Mouse (Mus musculus): Measurements from ENCODE around the gene a. TPM values are rescaled to one million over a fixed set of nuclear protein-coding genes. Genes with fewer than 3 reads are reported as not detected.

a gene
- polyA plus RNA-seq, 1 experiment from 2014 or later, result not detected

DNA sequence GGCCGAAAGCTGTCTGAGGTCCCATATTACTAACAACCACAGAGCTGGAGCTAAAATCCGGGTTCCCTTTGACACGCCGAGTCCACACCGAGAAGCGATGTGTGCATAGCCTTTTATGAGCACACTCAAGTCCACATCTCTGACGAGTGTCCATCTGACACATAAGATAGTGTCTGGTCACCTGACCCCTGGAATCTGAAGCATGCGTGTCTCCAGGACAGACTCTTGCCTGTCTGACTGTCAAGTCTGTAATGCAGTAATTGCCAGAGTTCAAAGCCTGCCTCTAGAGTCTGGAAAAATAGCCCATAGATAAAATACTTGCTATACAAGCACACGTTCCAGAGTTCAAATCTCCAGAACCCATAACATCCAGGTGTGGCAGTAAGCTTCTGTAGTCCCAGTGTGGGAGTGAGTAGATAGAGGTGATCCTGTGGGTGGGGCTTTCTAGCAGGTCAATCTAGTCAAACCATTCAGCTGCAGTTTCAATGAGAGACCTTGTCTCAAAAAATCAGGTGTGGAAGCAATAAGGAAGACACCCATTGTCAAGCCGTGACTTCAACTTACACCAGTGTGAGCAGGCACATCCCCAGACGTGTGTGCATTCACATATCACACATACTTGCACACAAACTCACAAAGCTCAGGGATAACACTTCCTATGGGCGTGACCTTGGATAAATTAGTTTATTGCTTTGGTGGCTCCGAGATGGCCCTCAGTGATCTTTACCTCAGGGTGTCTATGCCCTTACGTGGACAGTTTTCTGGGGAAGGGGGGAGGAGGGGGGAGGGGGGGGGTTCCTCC, 309.0 kb downstream of the a start:
- H3K4me2 ChIP-seq (ENCODE audit: low read length), result no peak overlapping the region
- no peak overlapping the region for H3K9ac ChIP-seq (ENCODE audit: low read length)
- 58% methylated on average over 14 of the region's 14 CpGs for WGBS
- H3K4me3 ChIP-seq (ENCODE audit: control insufficient read depth in 1 of 2, insufficient read depth in 1 of 2, low read depth in 1 of 2, low read length in 2 of 2), result no peak overlapping the region
- no peak for ATAC-seq (ENCODE audit: insufficient number of reproducible peaks, insufficient read depth, low FRiP score, low read depth)
- no peaks in the 10 kb centered on the region for H3K27me3 ChIP-seq (ENCODE audit: control insufficient read depth, insufficient read depth, low read length)
- no peak overlapping the region; a peak in 1 of 4 replicates for H3K27ac ChIP-seq (replicated peaks in 1 of 2; ENCODE audit: control insufficient read depth in 1 of 2, insufficient read depth in 1 of 2, low read depth in 2 of 2, low read length in 2 of 2)
- no peaks in the 10 kb centered on the region for H3K9me3 ChIP-seq (ENCODE audit: control insufficient read depth, low read length)
- peaks cover 6 to 11% of the 10 kb centered on the region in 2 experiments; a peak in 3 of 4 replicates for H3K4me1 ChIP-seq (ENCODE audit: control insufficient read depth in 2 of 2, insufficient read depth in 2 of 2, low read length in 2 of 2)
- no peaks in the 10 kb centered on the region for H3K36me3 ChIP-seq (ENCODE audit: control insufficient read depth, insufficient read depth, low read length)

Other genes starting within 250 kb of the a start
- gene 1700003F12Rik, start 244.3 kb upstream of the a start, polyA plus RNA-seq (2014; fragmentation: Nextera tagmentation; extraction: Ambion mirVana), result 0.42 and 0.50 TPM in 2 replicates
- gene Actl10, start 239.6 kb upstream of the a start, polyA plus RNA-seq (2014; fragmentation: Nextera tagmentation; extraction: Ambion mirVana), result 0.35 TPM in 1 of 2 replicates, not detected in the other
- 1.7 and 1.9 TPM in 2 replicates for gene Necab3, start 232.5 kb upstream of the a start, polyA plus RNA-seq (2014; fragmentation: Nextera tagmentation; extraction: Ambion mirVana)
- gene E2f1, start 221.5 kb upstream of the a start, polyA plus RNA-seq (2014; fragmentation: Nextera tagmentation; extraction: Ambion mirVana), result 7.2 and 8.6 TPM in 2 replicates
- gene Pxmp4, start 187.7 kb upstream of the a start, polyA plus RNA-seq (2014; fragmentation: Nextera tagmentation; extraction: Ambion mirVana), result 31.8 and 33.7 TPM in 2 replicates
- 0.70 and 1.1 TPM in 2 replicates for gene Zfp341, start 178.1 kb upstream of the a start, polyA plus RNA-seq (2014; fragmentation: Nextera tagmentation; extraction: Ambion mirVana)
- gene 4930519P11Rik, start 178.0 kb upstream of the a start, polyA plus RNA-seq (2014; fragmentation: Nextera tagmentation; extraction: Ambion mirVana), result not detected in 2 replicates
- gene Chmp4b, start 139.7 kb upstream of the a start, polyA plus RNA-seq (2014; fragmentation: Nextera tagmentation; extraction: Ambion mirVana), result 13.0 and 16.6 TPM in 2 replicates
- gene Gm14214, start 21.4 kb upstream of the a start, polyA plus RNA-seq (2014; fragmentation: Nextera tagmentation; extraction: Ambion mirVana), result not detected in 2 replicates
- gene Raly, start 306 bp upstream of the a start, polyA plus RNA-seq (2014; fragmentation: Nextera tagmentation; extraction: Ambion mirVana), result 32.5 and 54.2 TPM in 2 replicates
- 67.3 and 72.8 TPM in 2 replicates for gene Eif2s2, start 101.5 kb downstream of the a start, polyA plus RNA-seq (2014; fragmentation: Nextera tagmentation; extraction: Ambion mirVana)
- gene Gm14226, start 226.9 kb downstream of the a start, polyA plus RNA-seq (2014; fragmentation: Nextera tagmentation; extraction: Ambion mirVana), result 0.61 and 0.69 TPM in 2 replicates